In the genomic region with DNA sequence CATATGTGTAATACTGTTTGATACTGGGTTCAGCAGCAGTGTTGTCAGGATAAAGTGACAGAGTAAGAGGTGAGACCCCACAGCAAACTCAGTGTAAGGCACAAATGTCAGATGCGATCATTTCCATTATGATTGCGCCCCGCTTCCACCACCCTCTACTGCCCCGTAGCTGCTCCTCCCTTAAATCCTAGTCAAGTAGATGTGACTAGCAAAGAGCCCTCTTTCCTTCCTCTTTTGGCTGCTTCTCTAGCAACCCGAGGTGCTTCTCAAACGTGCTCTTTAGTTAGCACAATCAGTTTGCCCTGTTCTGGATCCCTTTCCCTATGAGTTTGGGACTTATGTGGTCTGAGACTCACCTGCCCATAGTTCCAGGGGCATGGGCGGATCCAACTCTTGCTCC, we compare ENCODE assay signal across 27 mouse cellular contexts. TPM values are rescaled to one million over a fixed set of nuclear protein-coding genes. Genes with fewer than 3 reads are reported as not detected.
A peak's percentile ranks its signal among the peaks of the same experiment; 100 is the strongest.
DNase-seq lines count a peak whose midpoint lies in the region; ATAC-seq and TF ChIP-seq lines count a peak whose summit lies in the region.
"Had no signal": no experiment of that assay in that cellular context is flagged by ENCODE, and none has a peak within 500 bp of the region (broad histone marks: within the 10 kb centered on the region; RNA-seq: fewer than 3 reads in every experiment).

No protein-coding gene starts in this region.

- no peak overlapping the region for H3K4me2 ChIP-seq in intestine, embryonic 14.5 days (ENCODE audit: low read length)
- H3K4me2 ChIP-seq in intestine, postnatal 0 days (replicated peaks; ENCODE audit: low read depth), result no peak overlapping the region
- H3K4me2 ChIP-seq: embryonic facial prominence, embryonic 13.5 days; embryonic facial prominence, embryonic 15.5 days; forebrain, embryonic 12.5 days had no signal

- no peaks in the 10 kb centered on the region for H3K4me1 ChIP-seq in intestine, embryonic 14.5 days (replicated peaks; ENCODE audit: control insufficient read depth, insufficient read depth, low read length)
- H3K4me1 ChIP-seq in intestine, postnatal 0 days (replicated peaks; ENCODE audit: control insufficient read depth, insufficient read depth, low read length), result no peaks in the 10 kb centered on the region
- H3K4me1 ChIP-seq: embryonic facial prominence, embryonic 13.5 days; embryonic facial prominence, embryonic 15.5 days; forebrain, embryonic 10.5 days; forebrain, embryonic 12.5 days had no signal

- H3K27ac ChIP-seq in intestine, embryonic 14.5 days (ENCODE audit: low read depth), result no peak overlapping the region
- no peak overlapping the region for H3K27ac ChIP-seq in intestine, postnatal 0 days (ENCODE audit: low read depth, low read length)
- H3K27ac ChIP-seq: embryonic facial prominence, embryonic 13.5 days; embryonic facial prominence, embryonic 15.5 days; forebrain, embryonic 10.5 days; forebrain, embryonic 12.5 days had no signal

- H3K4me3 ChIP-seq in intestine, embryonic 14.5 days (ENCODE audit: low read depth, low read length), result no peak overlapping the region
- H3K4me3 ChIP-seq in intestine, postnatal 0 days (ENCODE audit: low read depth, low read length), result no peak overlapping the region
- H3K4me3 ChIP-seq: embryonic facial prominence, embryonic 13.5 days; embryonic facial prominence, embryonic 15.5 days; erythroblast, embryonic 14.5 days; forebrain, embryonic 10.5 days; forebrain, embryonic 12.5 days had no signal

- ATAC-seq in intestine, embryonic 14.5 days (replicated peaks; ENCODE audit: low FRiP score, low TSS enrichment, low read depth), result no peak
- no peak for ATAC-seq in intestine, postnatal 0 days
- peak; percentile 55; the same call in 1 of the 2 replicates for ATAC-seq in granulocyte monocyte progenitor cell, adult 5-6 weeks (replicated peaks; ENCODE audit: poor library complexity, severe bottlenecking)
- ATAC-seq in megakaryocyte, adult 5-6 weeks (ENCODE audit: poor library complexity, severe bottlenecking), result peak; percentile 64
- ATAC-seq: forebrain, embryonic 14.5 days; forebrain, embryonic 16.5 days had no signal

- no peak for TF ChIP-seq CTCF in intestine, postnatal 0 days (IDR thresholded peaks at IDR 0.05; ENCODE audit: low read depth)

- no peak overlapping the region for H3K9ac ChIP-seq in intestine, embryonic 14.5 days (ENCODE audit: low read length)
- H3K9ac ChIP-seq in intestine, postnatal 0 days (ENCODE audit: low read depth, low read length), result no peak overlapping the region
- H3K9ac ChIP-seq: embryonic facial prominence, embryonic 13.5 days; embryonic facial prominence, embryonic 15.5 days; forebrain, embryonic 12.5 days had no signal

- peak; percentile 43 for DNase-seq in intestine, embryonic 14.5 days (ENCODE audit: low spot score)
- DNase-seq in cerebellum, postnatal 25 days, result no peak
- DNase-seq in gastrocnemius, postnatal 14 days, result no peak
- DNase-seq in lung, postnatal 25 days (ENCODE audit: low spot score), result no peak
- DNase-seq: adrenal gland, adult 2 months; adrenal gland, postnatal 10 days; adrenal gland, postnatal 25 days; cerebellum, adult 11 months; cerebellum, adult 18-20 months; cerebellum, adult 8-10 months; cerebellum, adult 9-11 months; cerebellum, postnatal 14 days; embryo, embryonic 11 days had no signal

- WGBS in intestine, embryonic 14.5 days, result 82% methylated on average over 7 of the region's 7 CpGs
- 78% methylated on average over 7 of the region's 7 CpGs for WGBS in intestine, postnatal 0 days

- H3K9me3 ChIP-seq in intestine, embryonic 14.5 days (ENCODE audit: control insufficient read depth, low read length), result no peaks in the 10 kb centered on the region
- H3K9me3 ChIP-seq in intestine, postnatal 0 days (ENCODE audit: control insufficient read depth), result no peaks in the 10 kb centered on the region
- H3K9me3 ChIP-seq: embryonic facial prominence, embryonic 13.5 days; embryonic facial prominence, embryonic 15.5 days; forebrain, embryonic 10.5 days; forebrain, embryonic 12.5 days had no signal

- no peaks in the 10 kb centered on the region for H3K36me3 ChIP-seq in intestine, embryonic 14.5 days (ENCODE audit: control insufficient read depth, insufficient read depth, low read length)
- H3K36me3 ChIP-seq in intestine, postnatal 0 days (ENCODE audit: control insufficient read depth, insufficient read depth), result no peaks in the 10 kb centered on the region
- H3K36me3 ChIP-seq: embryonic facial prominence, embryonic 13.5 days; embryonic facial prominence, embryonic 15.5 days; forebrain, embryonic 10.5 days; forebrain, embryonic 12.5 days had no signal

- no peaks in the 10 kb centered on the region for H3K27me3 ChIP-seq in intestine, embryonic 14.5 days (replicated peaks; ENCODE audit: control insufficient read depth, insufficient read depth, low read length)
- no peaks in the 10 kb centered on the region for H3K27me3 ChIP-seq in intestine, postnatal 0 days (replicated peaks; ENCODE audit: control insufficient read depth, insufficient read depth, low read length)
- H3K27me3 ChIP-seq: embryonic facial prominence, embryonic 13.5 days; embryonic facial prominence, embryonic 15.5 days; forebrain, embryonic 12.5 days had no signal

- intact Hi-C loops in gastrocnemius, postnatal 14 days (cut with DNase I; ENCODE audit: low total_unique reads), result no loop called here

RNA-seq across cellular contexts. Expression of a gene that starts 10.9 kb away (rescaled TPM):
- 0.11 TPM in 1 of 2 replicates, not detected in the other for polyA plus RNA-seq in intestine, embryonic 14.5 days (2014; fragmentation: Nextera tagmentation; extraction: Ambion mirVana)
- polyA plus RNA-seq in intestine, postnatal 0 days (2015; fragmentation: Nextera tagmentation; extraction: Ambion mirVana), result 0.07 and 0.09 TPM in 2 replicates
- not detected in 2 replicates for total RNA-seq in granulocyte monocyte progenitor cell, adult 5-6 weeks (2014; fragmentation: Nextera tagmentation)
- total RNA-seq in granulocyte monocyte progenitor cell, adult 5-6 weeks (2017), result not detected in 2 replicates
- total RNA-seq in megakaryocyte, adult 5-6 weeks (2015), result not detected in 2 replicates
- total RNA-seq in megakaryocyte, adult 5-6 weeks (2017), result not detected in 2 replicates
- not detected for total RNA-seq in gastrocnemius, postnatal 14 days (2021)
- total RNA-seq: adrenal gland, postnatal 25 days; ES-E14; MEL had no signal
- polyA plus RNA-seq: adrenal gland, adult 2 months; embryonic facial prominence, embryonic 11.5 days; embryonic facial prominence, embryonic 13.5 days; erythroblast, embryonic 14.5 days; forebrain, embryonic 10.5 days; forebrain, embryonic 12.5 days; forebrain, embryonic 14.5 days; forebrain, embryonic 16.5 days had no signal

RNA-seq across cellular contexts. Expression of a gene that starts 34.8 kb away (rescaled TPM):
- 0.32 TPM in 1 of 2 replicates, not detected in the other for polyA plus RNA-seq in intestine, embryonic 14.5 days (2014; fragmentation: Nextera tagmentation; extraction: Ambion mirVana)
- polyA plus RNA-seq in intestine, postnatal 0 days (2015; fragmentation: Nextera tagmentation; extraction: Ambion mirVana), result not detected in 2 replicates
- not detected in 2 replicates for total RNA-seq in granulocyte monocyte progenitor cell, adult 5-6 weeks (2014; fragmentation: Nextera tagmentation)
- not detected in 2 replicates for total RNA-seq in granulocyte monocyte progenitor cell, adult 5-6 weeks (2017)
- total RNA-seq in megakaryocyte, adult 5-6 weeks (2015), result not detected in 2 replicates
- not detected in 2 replicates for total RNA-seq in megakaryocyte, adult 5-6 weeks (2017)
- total RNA-seq in gastrocnemius, postnatal 14 days (2021), result not detected
- total RNA-seq: adrenal gland, adult 2 months; adrenal gland, postnatal 10 days; adrenal gland, postnatal 25 days; ES-E14; MEL had no signal
- polyA plus RNA-seq: adrenal gland, adult 2 months; C2C12; embryonic facial prominence, embryonic 11.5 days; embryonic facial prominence, embryonic 13.5 days; embryonic facial prominence, embryonic 15.5 days; erythroblast, embryonic 14.5 days; forebrain, embryonic 10.5 days; forebrain, embryonic 12.5 days; forebrain, embryonic 14.5 days; forebrain, embryonic 16.5 days had no signal

RNA-seq across cellular contexts. Expression of a gene that starts 37.9 kb away (rescaled TPM):
- polyA plus RNA-seq in intestine, embryonic 14.5 days (2014; fragmentation: Nextera tagmentation; extraction: Ambion mirVana), result 1.3 and 1.7 TPM in 2 replicates
- 0.47 and 0.50 TPM in 2 replicates for polyA plus RNA-seq in intestine, postnatal 0 days (2015; fragmentation: Nextera tagmentation; extraction: Ambion mirVana)
- not detected in 2 replicates for total RNA-seq in granulocyte monocyte progenitor cell, adult 5-6 weeks (2014; fragmentation: Nextera tagmentation)
- not detected in 2 replicates for total RNA-seq in granulocyte monocyte progenitor cell, adult 5-6 weeks (2017)
- total RNA-seq in megakaryocyte, adult 5-6 weeks (2015), result 0.22 and 2.4 TPM in 2 replicates
- total RNA-seq in megakaryocyte, adult 5-6 weeks (2017), result 1.9 and 4.4 TPM in 2 replicates
- not detected for total RNA-seq in gastrocnemius, postnatal 14 days (2021)
- total RNA-seq: adrenal gland, postnatal 25 days; ES-E14 had no signal
- polyA plus RNA-seq: adrenal gland, adult 2 months; C2C12 had no signal

Comparison
In these comparisons a context has a peak if more than half of its experiments do, and no peak if none do; other contexts are left out.
1. ATAC-seq: peak in granulocyte monocyte progenitor cell, adult 5-6 weeks (single experiment) and megakaryocyte, adult 5-6 weeks (single experiment); none in intestine, embryonic 14.5 days (single experiment) and intestine, postnatal 0 days (single experiment).